Mouse (Mus musculus) brain, embryonic 14.5 days (tissue): ENCODE results near the gene Rab1b.

Experiments
- CTCF ChIP-seq: fragments of 200-500 bp; IDR thresholded peaks from 2 replicates; pipeline ENCODE4 v1.5.1; 2012; ENCODE audit warnings: inconsistent platforms, mild to moderate bottlenecking, moderate library complexity, borderline replicate concordance; ENCODE audit not compliant: insufficient read depth, insufficient read length; ENCODE audit errors: extremely low read depth
- POLR2A ChIP-seq: fragments of 200-500 bp; IDR thresholded peaks from 2 replicates; pipeline ENCODE4 v1.6.1; 2012; ENCODE audit warnings: mild to moderate bottlenecking, inconsistent platforms, borderline replicate concordance; ENCODE audit not compliant: poor library complexity, insufficient read depth, insufficient read length, severe bottlenecking; ENCODE audit errors: extremely low read depth

DNA sequence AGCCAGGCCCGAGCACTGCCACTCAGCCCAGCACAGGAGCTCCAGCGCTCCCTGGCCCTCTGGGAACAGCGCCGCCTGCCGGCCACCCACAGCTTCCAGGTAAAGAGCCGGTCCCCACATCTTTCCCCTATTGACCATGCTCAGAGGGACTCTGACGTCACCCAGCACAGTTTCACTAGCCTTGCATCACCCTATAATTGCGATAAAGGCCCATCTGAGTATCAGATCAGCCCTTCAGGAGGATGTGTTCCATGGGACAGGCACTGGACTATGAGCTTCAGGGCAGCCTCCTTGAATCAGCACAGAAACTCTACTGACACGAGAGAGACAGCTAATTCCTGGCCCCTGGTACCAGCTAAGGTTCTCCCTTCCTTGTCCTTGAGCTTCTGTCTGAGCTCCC is 53.0 kb downstream of the Rab1b start:
- TF ChIP-seq CTCF (peak; percentile 80), POLR2A (no peak)
